Mouse (Mus musculus): ENCODE data around the gene Gm21118. TPM values are rescaled to one million over a fixed set of nuclear protein-coding genes. Genes with fewer than 3 reads are reported as not detected.
"Not testable (repeated sequence)": the region's sequence is repeated elsewhere in the genome, so short reads cannot be mapped to it uniquely, and the experiment has no call there.

The Gm21118 gene
- polyA plus RNA-seq (2012; rRNA removed): not detected in 2 replicates

- WGBS: no CpG with 5 or more reads among the region's 4 CpGs
- not testable (repeated sequence) for H3K36me3 ChIP-seq (ENCODE audit: control insufficient read depth, insufficient read depth, low read length); H3K27ac ChIP-seq (ENCODE audit: insufficient read depth, low read depth, low read length); H3K4me1 ChIP-seq (ENCODE audit: control insufficient read depth, insufficient read depth, insufficient read length, low read length); H3K4me3 ChIP-seq (ENCODE audit: low read depth, low read length); H3K27me3 ChIP-seq (ENCODE audit: control insufficient read depth, insufficient read depth, low read length)
These were observed at the start of gene Gm21118 for GRCm38 (mm10) chrY:70273542-70273941. Gene Gm21118 (minus strand): TSS chrY:70273642.

- not testable (repeated sequence) for H3K4me1 ChIP-seq (ENCODE audit: control insufficient read depth, insufficient read depth, insufficient read length, low read length); H3K36me3 ChIP-seq (ENCODE audit: control insufficient read depth, insufficient read depth, low read length); H3K27me3 ChIP-seq (ENCODE audit: control insufficient read depth, insufficient read depth, low read length); H3K27ac ChIP-seq (ENCODE audit: insufficient read depth, low read depth, low read length); H3K4me3 ChIP-seq (ENCODE audit: low read depth, low read length)
- WGBS: 40% methylated on average over 1 of the region's 2 CpGs
These were observed 29.7 kb upstream of the Gm21118 start, which contains the start of the genes Gm29423 and Gm29644 for GRCm38 (mm10) chrY:70303187-70303586. Gene Gm29423 (minus strand): TSS chrY:70303287. Gene Gm29644 (minus strand): TSS chrY:70303343.

Other genes starting within 250 kb of the Gm21118 start
- not detected in 2 replicates for gene Gm29423, start 29.6 kb upstream of the Gm21118 start, polyA plus RNA-seq (2012; rRNA removed)
- not detected in 2 replicates for gene Gm29644, start 29.7 kb upstream of the Gm21118 start, polyA plus RNA-seq (2012; rRNA removed)
- not detected in 2 replicates for gene Gm20888, start 168.2 kb upstream of the Gm21118 start, polyA plus RNA-seq (2012; rRNA removed)